Comparison of ENCODE assay signal across 8 mouse cellular contexts in the genomic region with DNA sequence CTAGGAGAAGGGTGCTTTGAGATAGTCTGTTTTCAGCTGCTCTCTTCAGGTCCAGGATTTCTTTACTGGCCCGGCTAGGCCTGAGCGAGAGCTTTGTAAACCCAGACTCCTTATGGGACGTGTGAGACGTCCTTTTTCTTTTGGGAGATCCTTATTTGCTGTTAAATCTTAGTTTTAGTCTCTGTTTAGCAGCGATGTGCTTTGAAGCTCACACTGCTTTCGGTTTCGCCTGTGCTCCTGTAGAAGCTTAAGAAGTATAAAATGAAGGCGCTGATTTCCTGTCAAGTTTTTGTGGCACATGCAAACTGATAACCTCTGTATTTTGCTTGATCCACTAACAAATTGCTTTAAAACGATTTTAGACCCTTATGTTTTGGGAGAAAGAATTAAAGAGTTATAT. TPM values are rescaled to one million over a fixed set of nuclear protein-coding genes. Genes with fewer than 3 reads are reported as not detected.
A peak's percentile ranks its signal among the peaks of the same experiment; 100 is the strongest.
DNase-seq lines count a peak whose midpoint lies in the region; ATAC-seq and TF ChIP-seq lines count a peak whose summit lies in the region.

No protein-coding gene starts in this region.

- no peaks in the 10 kb centered on the region for H3K9me3 ChIP-seq in heart, embryonic 14.5 days (ENCODE audit: control insufficient read depth, low read length)
- no peaks in the 10 kb centered on the region for H3K9me3 ChIP-seq in ES-E14 (ENCODE audit: control insufficient read depth, insufficient read depth, low read depth, low read length)
- no peaks in the 10 kb centered on the region for H3K9me3 ChIP-seq in hindbrain, embryonic 12.5 days (replicated peaks)
- no peaks in the 10 kb centered on the region for H3K9me3 ChIP-seq in midbrain, embryonic 11.5 days (ENCODE audit: control insufficient read depth, low read length)

- peak overlapping the region; percentile 81 to 96 for H3K4me3 ChIP-seq in heart, embryonic 14.5 days (ENCODE audit: control insufficient read depth in 1 of 2, insufficient read depth in 1 of 2, low read depth in 1 of 2, low read length in 2 of 2)
- H3K4me3 ChIP-seq in ES-E14 (ENCODE audit: insufficient read depth in 1 of 2, low read depth in 1 of 2, low read length in 2 of 2, poor library complexity in 1 of 2, severe bottlenecking in 1 of 2), result peak overlapping the region; percentile 80 to 89
- H3K4me3 ChIP-seq in hindbrain, embryonic 12.5 days, result peak overlapping the region; percentile 78
- peak overlapping the region; percentile 90 for H3K4me3 ChIP-seq in midbrain, embryonic 11.5 days (ENCODE audit: low read depth, low read length)

- H3K4me2 ChIP-seq in heart, embryonic 14.5 days (ENCODE audit: low read length), result peak overlapping the region; percentile 84
- peak overlapping the region; percentile 75 for H3K4me2 ChIP-seq in hindbrain, embryonic 12.5 days (replicated peaks)
- H3K4me2 ChIP-seq in midbrain, embryonic 11.5 days, result peak overlapping the region; percentile 73

- peaks cover 0 to 6% of the 10 kb centered on the region in 2 experiments; a peak in 2 of 4 replicates for H3K4me1 ChIP-seq in heart, embryonic 14.5 days (ENCODE audit: control insufficient read depth in 2 of 2, insufficient read depth in 2 of 2, low read length in 2 of 2)
- H3K4me1 ChIP-seq in ES-E14 (ENCODE audit: control insufficient read depth in 2 of 2, insufficient read depth in 2 of 2, low read length in 2 of 2, poor library complexity in 1 of 2), result peaks cover 0 to 2% of the 10 kb centered on the region in 2 experiments; a peak in 2 of 4 replicates
- peaks cover 7% of the 10 kb centered on the region; the same call in 1 of the 2 replicates for H3K4me1 ChIP-seq in hindbrain, embryonic 12.5 days
- no peaks in the 10 kb centered on the region for H3K4me1 ChIP-seq in midbrain, embryonic 11.5 days (ENCODE audit: control insufficient read depth, insufficient read depth, low read length)

- in situ Hi-C loops in ES-E14 (cut with MboI; ENCODE audit: low sequenced_read_pairs in 2 of 2, unreplicated experiment in 2 of 2), result no loop called here

- peak overlapping the region; percentile 30 to 38; a peak in 3 of 4 replicates for H3K27ac ChIP-seq in heart, embryonic 14.5 days (replicated peaks in 1 of 2; ENCODE audit: control insufficient read depth in 1 of 2, insufficient read depth in 1 of 2, low read depth in 2 of 2, low read length in 2 of 2)
- 0 out of 2 replicates have a peak overlapping the region, but pooled peaks have one; percentile 33 for H3K27ac ChIP-seq in ES-E14 (ENCODE audit: insufficient read depth, low read depth, low read length, poor library complexity, severe bottlenecking)
- no peak overlapping the region; the same call in 1 of the 2 replicates for H3K27ac ChIP-seq in hindbrain, embryonic 12.5 days
- H3K27ac ChIP-seq in midbrain, embryonic 11.5 days (ENCODE audit: low read depth, low read length), result no peak overlapping the region

- H3K27me3 ChIP-seq in heart, embryonic 14.5 days (ENCODE audit: control insufficient read depth, insufficient read depth, low read length), result no peaks in the 10 kb centered on the region
- H3K27me3 ChIP-seq in hindbrain, embryonic 12.5 days, result no peaks in the 10 kb centered on the region
- no peaks in the 10 kb centered on the region for H3K27me3 ChIP-seq in midbrain, embryonic 11.5 days (ENCODE audit: control insufficient read depth, insufficient read depth, low read length)

- peaks cover 46% of the 10 kb centered on the region for H3K36me3 ChIP-seq in heart, embryonic 14.5 days (ENCODE audit: control insufficient read depth, insufficient read depth, low read length)
- H3K36me3 ChIP-seq in ES-E14 (ENCODE audit: control insufficient read depth, insufficient read depth, low read length, poor library complexity, severe bottlenecking), result peaks cover 9% of the 10 kb centered on the region
- H3K36me3 ChIP-seq in hindbrain, embryonic 12.5 days, result peaks cover 23% of the 10 kb centered on the region
- peaks cover 5% of the 10 kb centered on the region; the same call in 1 of the 2 replicates for H3K36me3 ChIP-seq in midbrain, embryonic 11.5 days (ENCODE audit: control insufficient read depth, insufficient read depth, low read length)

- no peak for DNase-seq in heart, postnatal 25 days (ENCODE audit: low spot score)
- no peak for DNase-seq in ES-E14 (ENCODE audit: low read depth, low spot score)
- DNase-seq in midbrain, embryonic 11.5 days (ENCODE audit: low spot score, missing footprints), result no peak
- DNase-seq in gastrocnemius, postnatal 10 days, result no peak
- no peak for DNase-seq in adipocyte (ENCODE audit: low spot score)
- DNase-seq in urinary bladder, postnatal 36 days (ENCODE audit: low spot score in 2 of 2), result no peak

- 1% methylated on average over 9 of the region's 9 CpGs for WGBS in heart, embryonic 14.5 days
- 2% methylated on average over 9 of the region's 9 CpGs for WGBS in hindbrain, embryonic 12.5 days
- WGBS in midbrain, embryonic 11.5 days, result under 1% methylated on average over 9 of the region's 9 CpGs

- H3K9ac ChIP-seq in heart, embryonic 14.5 days (ENCODE audit: low read length), result peak overlapping the region; percentile 88
- peak overlapping the region; percentile 91 for H3K9ac ChIP-seq in ES-E14 (ENCODE audit: insufficient read depth, low read depth, low read length, poor library complexity, severe bottlenecking)
- peak overlapping the region; percentile 86 for H3K9ac ChIP-seq in hindbrain, embryonic 12.5 days
- H3K9ac ChIP-seq in midbrain, embryonic 11.5 days (ENCODE audit: low read length), result peak overlapping the region; percentile 86

- no peak for ATAC-seq in heart, embryonic 14.5 days (ENCODE audit: insufficient number of reproducible peaks, insufficient read depth, low FRiP score, low read depth)
- no peak for ATAC-seq in hindbrain, embryonic 12.5 days (ENCODE audit: low FRiP score)
- ATAC-seq in midbrain, embryonic 11.5 days (ENCODE audit: low FRiP score), result no peak

- intact Hi-C loops in heart, postnatal 25 days (cut with DNase I), result loop anchor here (1.0 to 10.0 kb wide), 2 partner anchors 16 to 659 kb away; a partner anchor contains a TSS

TF ChIP-seq in ES-E14, 5 proteins besides CTCF, POLR2A, EP300 and RAD21:
- TF ChIP-seq ZNF384 (IDR thresholded peaks at IDR 0.05; ENCODE audit: low read depth, low read length) (no peak), MAFK (IDR thresholded peaks at IDR 0.05; ENCODE audit: insufficient read depth, low read depth, low read length) (no peak), CHD2 (IDR thresholded peaks at IDR 0.05; ENCODE audit: low read depth, low read length) (no peak), ZC3H11A (IDR thresholded peaks at IDR 0.05; ENCODE audit: borderline replicate concordance, low read depth, low read length) (no peak), HCFC1 (IDR thresholded peaks at IDR 0.05; ENCODE audit: borderline replicate concordance, insufficient read depth, low read length) (no peak)

RNA-seq across cellular contexts. Expression of a gene that starts 0.5 kb away (rescaled TPM):
- polyA plus RNA-seq in heart, embryonic 14.5 days (2014; fragmentation: Nextera tagmentation; extraction: Ambion mirVana), result 145 and 163 TPM in 2 replicates
- 10 to 100 TPM; 50.5 to 52.2 TPM for total RNA-seq in heart, postnatal 25 days (2021)
- 94.3 and 136 TPM in 2 replicates for total RNA-seq in ES-E14 (2012; rRNA removed)
- 154 and 170 TPM in 2 replicates for polyA plus RNA-seq in hindbrain, embryonic 12.5 days (2016; fragmentation: Nextera tagmentation; extraction: Ambion mirVana)
- polyA plus RNA-seq in midbrain, embryonic 11.5 days (2014; fragmentation: Nextera tagmentation; extraction: Ambion mirVana), result 219 and 228 TPM in 2 replicates
- 10 to 100 TPM; 69.7 to 72.3 TPM for total RNA-seq in gastrocnemius, postnatal 10 days (2021)

RNA-seq across cellular contexts. Expression of a gene that starts 0.6 kb away (rescaled TPM):
- 111 and 115 TPM in 2 replicates for polyA plus RNA-seq in heart, embryonic 14.5 days (2014; fragmentation: Nextera tagmentation; extraction: Ambion mirVana)
- 10 to 100 TPM; 43.6 to 44.1 TPM for total RNA-seq in heart, postnatal 25 days (2021)
- 28.2 and 42.2 TPM in 2 replicates for total RNA-seq in ES-E14 (2012; rRNA removed)
- 112 TPM in 2 replicates for polyA plus RNA-seq in hindbrain, embryonic 12.5 days (2016; fragmentation: Nextera tagmentation; extraction: Ambion mirVana)
- 121 and 122 TPM in 2 replicates for polyA plus RNA-seq in midbrain, embryonic 11.5 days (2014; fragmentation: Nextera tagmentation; extraction: Ambion mirVana)
- 10 to 100 TPM; 39.0 to 43.6 TPM for total RNA-seq in gastrocnemius, postnatal 10 days (2021)

RNA-seq across cellular contexts. Expression of a gene that starts 16.4 kb away (rescaled TPM):
- 16.6 and 18.8 TPM in 2 replicates for polyA plus RNA-seq in heart, embryonic 14.5 days (2014; fragmentation: Nextera tagmentation; extraction: Ambion mirVana)
- total RNA-seq in heart, postnatal 25 days (2021), result 10 to 100 TPM in 1 of 2 experiments, 1 to 10 TPM in 1; 9.4 to 11.0 TPM
- 10.9 and 15.8 TPM in 2 replicates for total RNA-seq in ES-E14 (2012; rRNA removed)
- 31.9 and 34.2 TPM in 2 replicates for polyA plus RNA-seq in hindbrain, embryonic 12.5 days (2016; fragmentation: Nextera tagmentation; extraction: Ambion mirVana)
- 30.3 and 31.0 TPM in 2 replicates for polyA plus RNA-seq in midbrain, embryonic 11.5 days (2014; fragmentation: Nextera tagmentation; extraction: Ambion mirVana)
- 10 to 100 TPM; 10.5 to 10.7 TPM for total RNA-seq in gastrocnemius, postnatal 10 days (2021)

Comparison
In these comparisons a context has a peak if more than half of its experiments do, and no peak if none do; other contexts are left out.
1. H3K27ac ChIP-seq: peak in heart, embryonic 14.5 days (2 of 2) and ES-E14 (single experiment); none in hindbrain, embryonic 12.5 days (single experiment) and midbrain, embryonic 11.5 days (single experiment).
2. Peak in every context shown above with its lines, with median percentiles within 50 percentile points of each other: H3K4me2 ChIP-seq, H3K4me3 ChIP-seq and H3K9ac ChIP-seq.